Mouse (Mus musculus): ENCODE results near the gene Hoxc13. TPM values are rescaled to one million over a fixed set of nuclear protein-coding genes. Genes with fewer than 3 reads are reported as not detected.

Hoxc13 gene
- total and polyA plus RNA-seq, 3 experiments: not detected

DNA sequence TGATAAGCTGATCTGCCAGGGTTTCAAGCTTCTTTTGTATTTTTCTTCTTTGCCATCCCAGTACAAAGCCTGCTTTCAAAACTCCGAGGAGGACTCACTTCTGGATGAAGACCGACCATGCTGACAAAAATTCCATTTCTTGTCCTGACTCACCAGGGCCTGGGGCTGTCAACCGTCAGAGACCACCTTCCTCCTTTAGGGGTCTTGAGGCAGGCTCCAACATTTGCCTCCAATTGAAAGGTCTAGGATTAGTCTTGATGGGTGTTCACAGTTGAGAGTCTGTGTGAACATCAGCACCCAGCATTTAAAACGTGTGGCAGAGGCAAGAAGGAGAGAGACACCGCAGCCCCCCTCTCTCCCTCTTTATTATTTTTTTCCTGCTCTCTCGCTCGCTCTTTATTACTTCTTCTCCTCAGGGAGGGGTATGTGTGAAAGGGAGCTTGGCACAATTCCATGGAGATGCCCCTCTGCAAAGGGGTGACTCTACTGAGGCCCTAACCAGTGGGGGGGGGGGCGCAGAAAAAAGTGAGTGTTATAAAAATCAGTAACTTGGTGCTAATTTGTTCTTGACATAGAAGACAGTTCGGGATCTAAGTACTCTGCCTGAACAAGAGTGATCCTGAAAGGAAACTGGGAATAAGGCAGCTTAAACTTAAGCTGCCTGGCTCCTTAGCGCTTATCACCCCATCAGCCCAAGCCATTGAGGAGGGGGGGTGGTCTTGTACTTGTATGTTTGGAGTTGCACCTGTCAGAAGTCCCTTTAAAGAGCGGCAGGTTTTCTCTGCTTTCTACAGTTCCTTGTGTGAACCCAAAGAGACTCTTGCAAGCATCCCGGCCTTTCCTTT, 1.3 kb upstream of the Hoxc13 start:
- Histone ChIP-seq H3K9ac (ENCODE audit: control insufficient read depth, low read depth, low read length, poor library complexity, severe bottlenecking) (no peak overlapping the region), H3K36me3 (ENCODE audit: control insufficient read depth in 1 of 2, insufficient read depth in 2 of 2, low read length in 2 of 2) (no peaks in the 10 kb centered on the region), H3K79me2 (ENCODE audit: control insufficient read depth, insufficient read depth, low read length, poor library complexity) (no peaks in the 10 kb centered on the region), H3K27ac (ENCODE audit: control insufficient read depth, low read depth, low read length) (no peak overlapping the region), H3K4me3 (ENCODE audit: control insufficient read depth in 1 of 2, insufficient read depth in 1 of 2, low read depth in 2 of 2, low read length in 2 of 2) (no peak overlapping the region), H3K27me3 (ENCODE audit: control insufficient read depth in 1 of 2, insufficient read depth in 2 of 2, low read length in 2 of 2) (peaks cover 8 to 21% of the 10 kb centered on the region in 2 experiments), H3K9me3 (replicated peaks; ENCODE audit: insufficient read depth, low read length) (no peaks in the 10 kb centered on the region), H3K4me1 (ENCODE audit: control insufficient read depth in 1 of 2, insufficient read depth in 2 of 2, low read length in 2 of 2) (no peaks in the 10 kb centered on the region)
- no peak for DNase-seq (ENCODE audit: low read depth, low spot score)
- TF ChIP-seq ELF1 (IDR thresholded peaks at IDR 0.05; ENCODE audit: low read depth, low read length) (no peak), EP300 (IDR thresholded peaks at IDR 0.05; ENCODE audit: low read depth in 1 of 2, low read length in 2 of 2) (no peak), KAT2A (conservative IDR thresholded peaks at IDR 0.05; ENCODE audit: low read depth, low read length) (no peak), UBTF (IDR thresholded peaks at IDR 0.05; ENCODE audit: borderline replicate concordance, insufficient read depth, low read depth, low read length) (no peak), MYC (IDR thresholded peaks at IDR 0.05; ENCODE audit: low read depth, low read length) (no peak), ZKSCAN1 (IDR thresholded peaks at IDR 0.05; ENCODE audit: low read depth, low read length) (no peak), SMC3 (IDR thresholded peaks at IDR 0.05; ENCODE audit: low read depth, low read length) (no peak), RAD21 (IDR thresholded peaks at IDR 0.05; ENCODE audit: low read depth, low read length) (no peak), MAFK (IDR thresholded peaks at IDR 0.05; ENCODE audit: borderline replicate concordance, low read depth, low read length) (no peak), TAL1 (IDR thresholded peaks at IDR 0.05; ENCODE audit: low read length) (no peak), HCFC1 (IDR thresholded peaks at IDR 0.05; ENCODE audit: low read depth, low read length) (no peak), MYB (IDR thresholded peaks at IDR 0.05; ENCODE audit: low read depth, low read length) (no peak), MXI1 (IDR thresholded peaks at IDR 0.05; ENCODE audit: low read depth, low read length) (no peak), CHD1 (IDR thresholded peaks at IDR 0.05; ENCODE audit: low read depth, low read length) (no peak), TCF12 (IDR thresholded peaks at IDR 0.05; ENCODE audit: low read depth, low read length) (no peak), ZC3H11A (IDR thresholded peaks at IDR 0.05; ENCODE audit: low read depth, low read length) (no peak), USF2 (IDR thresholded peaks at IDR 0.05; ENCODE audit: borderline replicate concordance in 1 of 2, insufficient read depth in 1 of 2, low read depth in 1 of 2, low read length in 2 of 2) (no peak), NRF1 (IDR thresholded peaks at IDR 0.05; ENCODE audit: insufficient read depth, low read depth, low read length, poor library complexity, severe bottlenecking) (no peak)

DNA sequence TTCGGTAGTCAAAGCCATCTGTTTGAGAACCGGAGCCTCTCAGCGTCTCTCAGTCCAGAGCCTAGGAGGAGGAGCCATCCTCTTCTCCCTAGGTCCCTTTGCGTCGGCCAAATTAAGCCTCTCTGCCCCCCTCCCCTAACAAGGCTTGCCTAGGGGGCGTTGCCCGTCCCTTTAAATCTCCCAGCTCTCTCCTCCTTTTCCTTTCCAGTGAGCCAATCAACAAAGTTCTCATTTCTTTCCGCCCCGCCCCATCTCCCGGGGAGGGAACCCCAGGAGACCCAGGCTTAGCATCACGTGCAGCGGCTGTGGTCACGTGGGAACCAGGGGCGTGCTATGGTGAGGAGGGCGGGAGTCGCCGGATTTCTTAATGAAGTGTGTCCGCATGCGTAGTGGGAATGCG, 284 bp upstream of the Hoxc13 start:
- no peak for DNase-seq (ENCODE audit: low read depth, low spot score)
- Histone ChIP-seq H3K27me3 (ENCODE audit: control insufficient read depth in 1 of 2, insufficient read depth in 2 of 2, low read length in 2 of 2) (peaks cover 13 to 26% of the 10 kb centered on the region in 2 experiments), H3K36me3 (ENCODE audit: control insufficient read depth in 1 of 2, insufficient read depth in 2 of 2, low read length in 2 of 2) (no peaks in the 10 kb centered on the region), H3K27ac (ENCODE audit: control insufficient read depth, low read depth, low read length) (no peak overlapping the region), H3K9ac (ENCODE audit: control insufficient read depth, low read depth, low read length, poor library complexity, severe bottlenecking) (no peak overlapping the region), H3K9me3 (replicated peaks; ENCODE audit: insufficient read depth, low read length) (no peaks in the 10 kb centered on the region), H3K4me1 (ENCODE audit: control insufficient read depth in 1 of 2, insufficient read depth in 2 of 2, low read length in 2 of 2) (no peaks in the 10 kb centered on the region), H3K4me3 (ENCODE audit: control insufficient read depth in 1 of 2, insufficient read depth in 1 of 2, low read depth in 2 of 2, low read length in 2 of 2) (no peak overlapping the region), H3K79me2 (ENCODE audit: control insufficient read depth, insufficient read depth, low read length, poor library complexity) (no peaks in the 10 kb centered on the region)
- TF ChIP-seq CHD1 (IDR thresholded peaks at IDR 0.05; ENCODE audit: low read depth, low read length): no peak

Measured in MEL (cell line).